Mouse (Mus musculus) MEL (cell line): ENCODE data around the gene Enpp6. TPM values are rescaled to one million over a fixed set of nuclear protein-coding genes. Genes with fewer than 3 reads are reported as not detected.

ENCODE experiments used
- DNase-seq: peaks from one replicate; pipeline ENCODE4 v3.0.0; 2011; ENCODE audit warnings: low read depth, low spot score
- H3K27ac ChIP-seq: 2 replicates; pipeline ENCODE4 v1.5.1; 2012; ENCODE audit warnings: low read depth, mild to moderate bottlenecking, control low read depth, low read length, moderate library complexity; ENCODE audit not compliant: control insufficient read depth
- H3K27me3 ChIP-seq, 2 experiments: fragments of 150-350 bp in 1 of 2; sonication (generic) in 1 of 2; 2 replicates each; pipeline ENCODE4 v1.6.1; 2012; ENCODE audit warnings: low read length in 2 of 2, mild to moderate bottlenecking in 2 of 2, improper control_type of control experiment in 1 of 2, moderate library complexity in 1 of 2; ENCODE audit not compliant: insufficient read depth in 2 of 2, control insufficient read depth in 1 of 2
- H3K36me3 ChIP-seq, 2 experiments: 2 replicates each; pipeline ENCODE4 v1.6.1; 2012 to 2014; ENCODE audit warnings: low read length in 2 of 2, improper control_type of control experiment in 1 of 2, inconsistent platforms in 1 of 2, mild to moderate bottlenecking in 1 of 2; ENCODE audit not compliant: insufficient read depth in 2 of 2, control insufficient read depth in 1 of 2
- H3K4me1 ChIP-seq, 2 experiments: fragments of 150-350 bp in 1 of 2; sonication (generic) in 1 of 2; 2 replicates each; pipeline ENCODE4 v1.6.1; 2012; ENCODE audit warnings: low read length in 2 of 2, improper control_type of control experiment in 1 of 2, mild to moderate bottlenecking in 1 of 2; ENCODE audit not compliant: insufficient read depth in 2 of 2, control insufficient read depth in 1 of 2
- H3K4me3 ChIP-seq, 2 experiments: fragments of 150-350 bp in 1 of 2; sonication (generic) in 1 of 2; 2 replicates each; pipeline ENCODE4 v1.5.1; 2012; ENCODE audit warnings: low read depth in 2 of 2, low read length in 2 of 2, mild to moderate bottlenecking in 2 of 2, moderate library complexity in 2 of 2, control low read depth in 1 of 2, improper control_type of control experiment in 1 of 2; ENCODE audit not compliant: control insufficient read depth in 1 of 2, insufficient read depth in 1 of 2
- H3K79me2 ChIP-seq: 2 replicates; pipeline ENCODE4 v1.6.1; 2012; ENCODE audit warnings: mild to moderate bottlenecking, low read length, moderate library complexity; ENCODE audit not compliant: control insufficient read depth, poor library complexity, insufficient read depth
- H3K9ac ChIP-seq: 2 replicates; pipeline ENCODE4 v1.6.1; 2012; ENCODE audit warnings: low read depth, mild to moderate bottlenecking, control low read depth, low read length, moderate library complexity; ENCODE audit not compliant: control insufficient read depth, poor library complexity, severe bottlenecking
- H3K9me3 ChIP-seq: fragments of 150-350 bp; sonication (generic); replicated peaks from 2 replicates; pipeline ENCODE4 v1.6.1; 2012; ENCODE audit warnings: mild to moderate bottlenecking, low read length, improper control_type of control experiment, moderate library complexity; ENCODE audit not compliant: insufficient read depth
- BHLHE40 ChIP-seq: IDR thresholded peaks from 2 replicates; pipeline ENCODE4 v1.6.1; 2012; ENCODE audit warnings: low read depth, mild to moderate bottlenecking, inconsistent platforms, low read length, improper control_type of control experiment, borderline replicate concordance
- CHD1 ChIP-seq: IDR thresholded peaks from 2 replicates; pipeline ENCODE4 v1.6.1; 2012; ENCODE audit warnings: low read depth, mild to moderate bottlenecking, inconsistent platforms, low read length, improper control_type of control experiment
- CHD2 ChIP-seq: IDR thresholded peaks from 2 replicates; pipeline ENCODE4 v1.6.1; 2011; ENCODE audit warnings: low read length, improper control_type of control experiment
- CTCF ChIP-seq, 3 experiments: IDR thresholded peaks in 2 of 3; conservative IDR thresholded peaks in 1 of 3; 2 replicates each; pipeline ENCODE4 v1.5.1; 2011 to 2012; ENCODE audit warnings: low read length in 3 of 3, low read depth in 2 of 3, mild to moderate bottlenecking in 2 of 3, improper control_type of control experiment in 1 of 3, inconsistent platforms in 1 of 3, mixed read lengths in 1 of 3, moderate library complexity in 1 of 3; ENCODE audit not compliant: control insufficient read depth in 1 of 3, insufficient read depth in 1 of 3, poor library complexity in 1 of 3, severe bottlenecking in 1 of 3
- ETS1 ChIP-seq: IDR thresholded peaks from 2 replicates; pipeline ENCODE4 v1.6.1; 2012; ENCODE audit warnings: low read depth, mild to moderate bottlenecking, inconsistent platforms, low read length, improper control_type of control experiment, moderate library complexity
- GATA1 ChIP-seq: IDR thresholded peaks from 2 replicates; pipeline ENCODE4 v1.6.1; 2011; ENCODE audit warnings: low read depth, low read length, improper control_type of control experiment
- HCFC1 ChIP-seq: IDR thresholded peaks from 2 replicates; pipeline ENCODE4 v1.6.1; 2012; ENCODE audit warnings: low read depth, mild to moderate bottlenecking, inconsistent platforms, low read length, improper control_type of control experiment, moderate library complexity
- MAX ChIP-seq: IDR thresholded peaks from 2 replicates; pipeline ENCODE4 v1.6.1; 2011; ENCODE audit warnings: low read length, improper control_type of control experiment
- MAZ ChIP-seq: IDR thresholded peaks from 2 replicates; pipeline ENCODE4 v1.6.1; 2012; ENCODE audit warnings: low read depth, mild to moderate bottlenecking, inconsistent platforms, low read length, improper control_type of control experiment
- MEF2A ChIP-seq: IDR thresholded peaks from 2 replicates; pipeline ENCODE4 v1.6.1; 2014; ENCODE audit warnings: low read depth, mild to moderate bottlenecking, inconsistent platforms, low read length, improper control_type of control experiment; ENCODE audit not compliant: poor library complexity, insufficient replicate concordance, severe bottlenecking; ENCODE audit errors: extremely low read depth
- NRF1 ChIP-seq: IDR thresholded peaks from 2 replicates; pipeline ENCODE4 v1.6.1; 2014; ENCODE audit warnings: low read depth, mild to moderate bottlenecking, inconsistent platforms, low read length, improper control_type of control experiment, moderate library complexity; ENCODE audit not compliant: poor library complexity, insufficient read depth, severe bottlenecking
- POLR2AphosphoS5 ChIP-seq: IDR thresholded peaks from 2 replicates; pipeline ENCODE4 v1.6.1; 2012; ENCODE audit warnings: low read depth, borderline replicate concordance, mild to moderate bottlenecking, inconsistent platforms, low read length, moderate library complexity, mixed read lengths
- RAD21 ChIP-seq: IDR thresholded peaks from 2 replicates; pipeline ENCODE4 v1.6.1; 2011; ENCODE audit warnings: mild to moderate bottlenecking, low read depth, low read length, improper control_type of control experiment
- RCOR1 ChIP-seq: IDR thresholded peaks from 2 replicates; pipeline ENCODE4 v1.6.1; 2012; ENCODE audit warnings: low read depth, mild to moderate bottlenecking, inconsistent platforms, low read length, improper control_type of control experiment
- SMC3 ChIP-seq: IDR thresholded peaks from 2 replicates; pipeline ENCODE4 v1.6.1; 2011; ENCODE audit warnings: low read depth, low read length, improper control_type of control experiment
- TAL1 ChIP-seq: IDR thresholded peaks from 2 replicates; pipeline ENCODE4 v1.6.1; 2012; ENCODE audit warnings: mild to moderate bottlenecking, inconsistent platforms, low read length, moderate library complexity, mixed read lengths
- TCF12 ChIP-seq: IDR thresholded peaks from 2 replicates; pipeline ENCODE4 v1.6.1; 2014; ENCODE audit warnings: low read depth, mild to moderate bottlenecking, inconsistent platforms, low read length, improper control_type of control experiment, moderate library complexity
- UBTF ChIP-seq: IDR thresholded peaks from 2 replicates; pipeline ENCODE4 v1.6.1; 2012; ENCODE audit warnings: low read depth, mild to moderate bottlenecking, inconsistent platforms, low read length, improper control_type of control experiment, moderate library complexity, borderline replicate concordance; ENCODE audit not compliant: insufficient read depth
- USF2 ChIP-seq, 2 experiments: IDR thresholded peaks; 2 replicates each; pipeline ENCODE4 v1.6.1; 2011 to 2012; ENCODE audit warnings: improper control_type of control experiment in 2 of 2, low read length in 2 of 2, borderline replicate concordance in 1 of 2, inconsistent platforms in 1 of 2, low read depth in 1 of 2, mild to moderate bottlenecking in 1 of 2; ENCODE audit not compliant: insufficient read depth in 1 of 2
- ZC3H11A ChIP-seq: IDR thresholded peaks from 2 replicates; pipeline ENCODE4 v1.6.1; 2012; ENCODE audit warnings: low read depth, mild to moderate bottlenecking, inconsistent platforms, low read length, improper control_type of control experiment
- polyA plus RNA-seq, 2 experiments: library from polyadenylated mRNA; stranded (reverse) in 1 of 2; unstranded in 1 of 2; fragments of >175 nt in 1 of 2; fragments of >200 nt in 1 of 2; gene quantifications; 2 replicates each; pipeline versions ENCODE4 v1.2.1 to v1.2.4; 2012; ENCODE audit warnings: low replicate concordance in 2 of 2, low read depth in 1 of 2; ENCODE audit not compliant: insufficient read length in 2 of 2, insufficient read depth in 1 of 2, missing spikeins in 1 of 2
- total RNA-seq: library from RNA; depleted of rRNA; stranded (reverse); fragments of 300-350 nt; gene quantifications from 2 replicates; pipeline ENCODE4 v1.2.3, GENCODE M21; 2012

Enpp6 gene
- total and polyA plus RNA-seq, 3 experiments: not detected

DNA sequence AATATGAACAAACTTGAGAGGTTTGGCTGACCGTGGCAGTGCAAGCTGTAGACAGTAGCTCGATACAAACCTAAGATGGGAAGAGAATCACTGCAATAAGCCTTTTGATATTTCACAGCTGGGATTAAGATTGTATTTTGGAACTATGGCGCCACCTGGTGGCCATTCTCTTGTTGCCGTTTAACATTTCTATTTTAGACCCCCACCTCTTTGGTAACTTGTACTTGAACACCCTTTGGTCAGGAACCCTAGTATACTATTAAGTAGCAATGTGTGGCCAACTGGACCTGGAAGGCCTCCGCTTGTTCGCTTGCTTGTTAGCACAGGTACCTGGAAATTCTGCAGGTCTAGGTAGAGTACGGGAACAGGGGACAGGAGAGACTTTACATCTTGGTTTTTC lies 33.2 kb upstream of the Enpp6 start:
- TF ChIP-seq SMC3 (peak; percentile 99), RAD21 (peak; percentile 96), UBTF (no peak), CTCF (IDR thresholded peaks at IDR 0.05 in 2 of 3, conservative IDR thresholded peaks at IDR 0.05 in 1 of 3; ENCODE audit: control insufficient read depth in 1 of 3, insufficient read depth in 1 of 3, low read depth in 2 of 3, low read length in 3 of 3, poor library complexity in 1 of 3, severe bottlenecking in 1 of 3) (peak; percentile 33 to 95 (median 63)), MAZ (0 out of 2 replicates have a peak, but pooled peaks have one; percentile 25), HCFC1 (no peak), ZC3H11A (peak; percentile 98)
- Histone ChIP-seq H3K36me3 (no peaks in the 10 kb centered on the region), H3K9ac (no peak overlapping the region), H3K4me3 (no peak overlapping the region), H3K27me3 (peaks cover 0 to 2% of the 10 kb centered on the region in 2 experiments; a peak in 1 of 4 replicates), H3K4me1 (no peaks in the 10 kb centered on the region), H3K9me3 (no peaks in the 10 kb centered on the region), H3K27ac (no peak overlapping the region), H3K79me2 (no peaks in the 10 kb centered on the region)
- DNase-seq: peak; percentile 77

DNA sequence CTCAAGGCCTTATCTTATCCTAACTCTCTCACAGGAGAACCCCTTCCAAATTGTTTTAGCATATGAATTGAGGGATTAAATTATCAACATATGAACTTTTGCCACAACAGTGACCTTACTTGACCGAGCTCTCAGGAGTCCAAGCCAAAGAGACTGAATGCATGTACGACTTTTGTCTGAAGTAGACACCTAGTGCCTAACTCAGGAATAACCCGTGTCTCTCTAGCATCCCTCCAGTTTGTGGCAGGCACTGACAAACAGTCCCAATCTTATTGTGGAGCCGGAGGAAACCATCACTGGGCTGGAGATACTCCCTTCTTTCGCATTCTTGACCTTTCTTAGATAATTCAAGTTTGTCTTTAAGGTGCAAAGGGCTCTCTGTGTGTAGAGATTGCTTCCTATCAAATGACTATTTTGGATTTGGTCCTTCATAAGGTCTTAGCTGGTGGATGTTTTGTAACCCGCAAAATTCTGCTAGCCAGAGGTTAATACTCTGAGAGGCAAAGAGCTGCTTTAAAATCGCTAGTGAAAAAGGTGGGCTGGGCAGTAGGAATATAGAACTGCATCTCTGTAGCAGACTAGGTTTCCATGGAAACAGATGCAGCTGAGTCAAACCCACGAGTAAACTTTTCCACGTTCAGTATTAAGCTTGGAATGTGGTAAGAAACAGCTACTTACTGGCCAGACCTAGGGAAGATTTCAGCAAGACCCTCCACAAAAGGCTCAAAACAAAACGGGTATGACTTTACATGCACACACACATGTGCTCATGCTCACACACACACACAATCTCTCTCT lies 23.9 kb upstream of the Enpp6 start:
- H3K27ac ChIP-seq: no peak overlapping the region
- H3K9me3 ChIP-seq: no peaks in the 10 kb centered on the region
- H3K9ac ChIP-seq: no peak overlapping the region
- H3K4me1 ChIP-seq: no peaks in the 10 kb centered on the region
- H3K36me3 ChIP-seq: no peaks in the 10 kb centered on the region
- no peak for TF ChIP-seq USF2 (IDR thresholded peaks at IDR 0.05; ENCODE audit: borderline replicate concordance in 1 of 2, insufficient read depth in 1 of 2, low read depth in 1 of 2, low read length in 2 of 2)
- TF ChIP-seq HCFC1: no peak
- TF ChIP-seq POLR2AphosphoS5: no peak
- TF ChIP-seq MEF2A: no peak
- TF ChIP-seq ETS1: no peak
- TF ChIP-seq GATA1: no peak
- no peak for TF ChIP-seq BHLHE40
- no peak for TF ChIP-seq CHD2
- TF ChIP-seq NRF1: no peak
- TF ChIP-seq UBTF: no peak
- no peak for TF ChIP-seq CHD1
- no peak for TF ChIP-seq RCOR1
- no peak for TF ChIP-seq TCF12
- TF ChIP-seq CTCF (IDR thresholded peaks at IDR 0.05 in 2 of 3, conservative IDR thresholded peaks at IDR 0.05 in 1 of 3; ENCODE audit: control insufficient read depth in 1 of 3, insufficient read depth in 1 of 3, low read depth in 2 of 3, low read length in 3 of 3, poor library complexity in 1 of 3, severe bottlenecking in 1 of 3): no peak
- no peak for TF ChIP-seq MAX
- no peak for TF ChIP-seq TAL1
- no peak for DNase-seq
- H3K4me3 ChIP-seq: no peak overlapping the region
- no peaks in the 10 kb centered on the region for H3K79me2 ChIP-seq
- H3K27me3 ChIP-seq: no peaks in the 10 kb centered on the region
